Mouse (Mus musculus): ENCODE results near the gene Prkcsh.

GRCm38 (mm10) chr9:21989230-21990110 lies 13.1 kb upstream of the Prkcsh start, which contains the start of gene Rgl3:
- TF ChIP-seq POLR2A (IDR thresholded peaks at IDR 0.05; ENCODE audit: borderline replicate concordance, control insufficient read depth, low read depth, low read length) = no peak
- TF ChIP-seq CTCF (IDR thresholded peaks at IDR 0.05; ENCODE audit: control insufficient read depth, insufficient read depth, low read length) = no peak
